Mouse (Mus musculus) mature B cell (primary cell): ENCODE measurements around the gene Clasrp.

Experiments used
- in situ Hi-C: fragments of 300-500 bp; cut with MboI; formaldehyde crosslinking; loops from 2 replicates; pipeline ENCODE4 v1.14.3; 2019

Clasrp gene

DNA sequence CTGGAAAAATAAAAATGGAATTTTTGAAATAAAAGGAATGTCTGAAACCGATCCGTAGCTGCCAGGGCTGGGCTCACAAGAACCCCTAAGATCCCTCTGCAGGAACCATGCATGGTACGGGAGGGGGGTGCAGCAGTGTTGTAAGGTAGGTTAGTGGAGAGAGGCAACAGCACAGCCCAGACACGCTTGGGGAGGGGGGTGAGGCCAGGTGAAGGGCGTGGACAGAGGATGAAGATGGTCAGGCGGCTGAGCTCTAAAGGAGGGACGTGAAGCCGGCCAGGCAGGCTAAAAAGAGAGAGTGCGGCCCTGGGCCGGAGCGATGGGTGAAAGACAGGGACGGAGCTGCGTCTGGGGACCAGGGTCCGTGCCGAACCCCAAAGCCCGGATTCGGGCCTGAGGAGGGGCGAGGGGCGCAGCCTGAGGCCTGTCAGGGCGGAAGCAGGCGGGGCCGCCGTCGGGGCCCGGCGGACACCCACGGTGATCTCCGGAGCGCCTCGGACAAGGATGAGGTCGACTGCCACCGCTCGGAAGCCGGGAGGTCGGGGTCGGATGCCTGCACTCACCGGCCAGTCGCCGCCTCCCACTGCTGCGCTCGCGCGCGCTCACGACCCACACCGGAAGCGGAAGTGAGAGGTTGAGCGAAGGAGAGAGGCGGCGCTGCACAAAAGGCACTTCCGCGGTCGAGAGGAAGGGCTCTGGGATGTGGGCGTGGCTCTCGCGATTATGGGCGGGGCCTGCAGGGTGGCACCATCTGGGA lies at the start of gene Clasrp:
Gene Clasrp, minus strand, starts transcription at position 638 of the 757 bp plus-strand sequence.
- in situ Hi-C loops, result loop anchor here (10.0 kb wide), 1 partner anchor 111 kb away; the partner anchor contains the start of gene Tomm40

DNA sequence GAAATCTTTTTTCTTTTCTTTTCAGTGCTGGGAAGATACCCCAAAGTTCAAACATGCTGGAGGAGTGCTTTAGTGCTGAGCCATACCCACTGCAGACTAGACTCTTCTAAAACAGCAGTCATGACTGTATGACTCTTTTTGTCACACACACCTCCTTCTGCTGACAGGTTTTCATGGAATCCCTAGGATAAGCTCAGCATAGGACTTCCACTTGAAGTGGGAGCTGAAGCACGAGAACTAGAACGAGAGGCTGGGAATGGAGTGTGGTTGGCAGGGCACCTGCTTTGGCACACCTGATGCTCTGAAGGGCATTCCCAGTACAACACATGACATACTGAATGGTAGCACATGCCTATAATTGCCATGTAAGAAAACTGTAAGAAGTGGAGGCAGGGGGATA lies 48.3 kb upstream of the Clasrp start:
- in situ Hi-C loops, result no loop called here

DNA sequence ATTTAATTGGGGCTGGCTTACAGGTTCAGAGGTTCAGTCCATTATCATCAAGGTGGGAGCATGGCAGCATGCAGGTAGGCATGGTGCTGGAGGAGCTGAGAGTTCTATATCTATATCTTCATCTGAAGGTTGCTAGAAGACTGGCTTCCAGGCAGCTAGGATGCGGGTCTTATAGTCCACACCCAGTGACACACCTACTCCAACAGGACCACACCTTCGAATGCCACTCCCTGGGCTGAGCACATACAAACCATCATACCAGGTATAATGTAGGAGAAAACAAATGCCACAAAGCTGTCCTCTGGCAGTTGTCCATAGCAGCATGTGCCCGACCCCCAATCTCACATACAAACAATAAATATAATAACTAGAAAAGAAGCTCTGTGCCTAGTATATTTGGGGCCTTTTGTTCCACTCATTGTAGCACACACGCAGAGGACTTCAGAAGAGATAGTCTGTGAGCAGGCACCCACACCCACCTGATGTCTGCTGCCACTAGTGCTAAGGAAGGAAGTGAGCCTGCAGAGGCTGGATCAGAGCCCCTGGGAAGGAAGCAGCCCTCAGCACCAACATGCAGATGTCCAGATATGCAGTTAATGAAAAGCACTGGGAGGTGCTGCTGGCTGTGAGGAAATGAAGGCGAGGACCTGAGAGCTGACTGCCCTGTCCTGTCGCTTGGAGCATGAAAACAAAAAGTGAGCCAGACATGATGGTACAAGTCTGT lies 46.9 kb upstream of the Clasrp start:
- in situ Hi-C loops, result no loop called here

DNA sequence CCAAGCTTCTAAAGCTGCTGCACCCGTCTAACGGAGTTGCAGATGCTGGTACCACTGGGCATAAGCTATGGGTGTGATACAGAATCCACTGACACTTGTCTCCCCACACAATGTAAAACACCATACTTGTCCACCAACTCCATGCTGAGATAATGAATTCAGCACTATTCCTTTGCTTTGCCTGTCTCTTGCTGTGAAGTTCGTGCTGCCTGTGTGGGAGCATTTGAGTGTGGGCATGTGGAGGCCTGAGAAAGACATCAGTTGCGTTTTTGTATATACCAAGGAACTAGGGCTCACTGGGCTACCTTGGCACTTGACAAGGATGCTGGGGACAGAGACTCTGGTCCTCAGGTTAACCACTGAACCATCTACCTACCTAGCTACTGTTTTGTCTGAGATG lies 36.9 kb upstream of the Clasrp start:
- in situ Hi-C loops, result no loop called here

DNA sequence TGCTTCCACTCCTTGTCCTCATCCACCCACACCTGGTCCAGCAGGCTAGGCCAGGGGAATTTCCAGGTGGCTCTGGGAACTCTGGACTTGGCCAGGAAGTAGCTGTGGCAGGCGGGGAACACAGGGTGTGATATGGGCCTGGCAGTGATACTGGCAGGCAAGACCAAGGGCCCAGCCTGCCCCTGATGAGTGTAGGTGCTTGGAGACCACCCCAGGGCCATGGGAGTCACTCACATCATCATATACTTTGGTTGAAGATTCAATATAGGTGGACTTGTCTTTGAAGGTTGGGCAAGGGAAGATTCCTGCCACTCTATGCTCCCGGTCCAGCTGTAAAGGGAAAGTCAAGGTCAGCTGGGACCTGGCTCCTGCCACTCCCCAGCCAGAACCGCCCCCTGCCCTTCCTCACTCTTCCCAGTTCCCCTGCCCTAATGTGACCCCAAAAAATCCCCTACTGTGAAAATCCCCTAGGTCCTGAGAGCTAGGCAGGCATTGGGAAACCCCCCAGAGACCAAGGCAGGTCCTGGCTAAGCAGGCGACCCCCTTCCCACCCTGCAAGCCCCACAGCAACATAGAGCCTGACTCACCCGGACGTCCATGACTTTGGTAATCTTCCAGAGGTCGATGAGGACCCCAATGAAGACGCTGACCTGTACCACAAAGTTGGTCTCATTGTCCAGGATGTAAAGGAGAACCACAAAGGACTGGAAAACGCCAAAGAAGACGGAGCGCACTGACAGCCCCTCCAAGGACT lies 31.0 kb upstream of the Clasrp start:
- in situ Hi-C loops, result no loop called here

DNA sequence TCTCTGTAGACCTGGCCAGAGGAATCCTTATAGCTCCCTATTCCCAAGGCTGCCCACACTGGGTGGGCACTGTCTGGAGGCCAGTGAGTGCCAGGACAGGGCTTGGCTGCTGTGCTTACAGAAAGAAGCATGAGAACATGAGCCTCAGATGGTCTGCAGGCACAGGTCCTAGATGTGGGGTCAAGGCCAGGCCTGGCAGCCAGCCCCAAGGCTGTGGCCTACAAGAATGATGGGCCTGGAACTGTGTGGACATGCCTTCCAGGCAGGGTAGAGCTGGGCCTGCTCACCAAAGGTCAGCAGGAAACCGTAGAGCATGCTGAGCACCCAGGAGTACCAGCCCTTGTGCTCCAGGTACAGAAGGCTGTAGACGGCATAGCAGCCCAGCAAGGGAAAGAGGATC lies 30.3 kb upstream of the Clasrp start:
- in situ Hi-C loops, result no loop called here

DNA sequence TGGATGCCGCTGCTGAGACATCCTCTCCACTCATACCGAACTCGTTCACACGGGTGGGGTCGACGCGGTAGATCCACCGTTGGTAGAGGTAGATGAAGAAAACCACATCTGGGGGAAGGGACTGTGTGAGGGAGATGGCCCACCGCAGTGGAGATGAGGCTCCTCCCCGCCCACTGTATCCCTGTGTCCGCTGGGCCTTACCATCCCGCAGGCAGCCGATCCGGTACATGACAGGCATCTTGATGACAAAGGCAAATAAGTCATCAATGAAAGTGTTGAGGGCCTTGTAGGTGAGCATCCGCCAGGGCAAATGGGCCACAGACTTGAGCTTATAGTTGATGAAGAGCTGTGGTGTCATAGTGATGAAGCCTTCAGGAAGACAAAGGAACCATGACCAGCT lies 29.6 kb upstream of the Clasrp start:
- in situ Hi-C loops, result no loop called here

DNA sequence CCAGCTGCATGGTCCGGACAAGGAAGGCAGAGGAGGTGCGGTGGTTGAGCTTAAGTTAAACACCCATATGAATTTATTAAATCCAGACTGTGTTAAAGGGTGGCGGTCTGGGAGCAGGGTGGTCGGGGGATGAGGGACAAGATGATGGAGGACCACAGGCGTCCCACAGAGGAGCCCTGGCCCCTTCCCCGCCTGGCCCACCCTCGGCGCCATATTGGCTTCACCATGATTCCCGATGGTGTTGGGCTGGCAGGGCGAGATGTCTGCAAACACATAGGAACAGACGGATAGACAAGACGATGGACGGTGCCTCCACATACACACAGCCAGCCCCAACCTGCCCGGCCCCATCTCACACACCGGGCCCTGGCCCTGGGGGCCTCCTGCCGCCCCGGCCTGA lies 28.9 kb upstream of the Clasrp start:
- in situ Hi-C loops, result no loop called here

DNA sequence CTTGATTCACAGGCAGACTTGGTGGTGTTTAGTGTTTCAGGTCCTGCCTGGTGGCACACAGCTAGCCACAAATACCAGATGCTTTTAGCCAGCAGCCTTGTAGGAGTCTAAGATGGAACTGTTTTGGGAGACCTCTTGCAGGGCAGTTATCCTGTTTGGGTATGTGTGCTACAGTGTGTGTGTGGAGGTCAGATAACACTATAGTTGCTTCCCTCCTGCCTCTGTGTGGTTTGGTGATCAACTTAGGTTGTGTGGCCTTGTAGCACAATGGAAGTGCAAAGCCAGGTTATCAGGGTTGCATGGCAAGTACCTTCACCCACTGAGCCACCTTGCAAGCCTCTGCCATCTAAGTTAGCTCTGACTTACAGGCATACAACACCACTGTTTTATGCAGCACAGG lies 28.4 kb upstream of the Clasrp start:
- in situ Hi-C loops, result no loop called here

DNA sequence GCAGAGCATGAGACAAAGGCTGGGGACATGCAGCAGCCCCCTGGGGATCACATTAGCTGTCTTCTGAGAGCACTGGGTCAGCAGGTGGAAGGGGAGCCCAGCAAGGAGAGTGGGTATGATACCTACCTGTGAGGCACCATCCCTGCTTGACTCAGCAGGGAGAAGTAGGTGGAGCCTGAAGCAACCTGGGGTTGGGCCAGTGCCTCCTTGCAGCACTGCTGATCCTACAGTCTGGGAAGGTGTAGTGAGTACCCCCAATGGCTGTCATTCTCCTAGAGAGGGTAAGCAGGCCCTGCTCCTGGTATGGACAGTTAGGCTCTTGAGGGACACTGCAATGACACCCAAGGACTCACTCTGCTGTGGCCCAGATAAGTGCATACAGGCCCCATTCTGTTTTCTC lies 28.0 kb upstream of the Clasrp start:
- in situ Hi-C loops, result no loop called here

DNA sequence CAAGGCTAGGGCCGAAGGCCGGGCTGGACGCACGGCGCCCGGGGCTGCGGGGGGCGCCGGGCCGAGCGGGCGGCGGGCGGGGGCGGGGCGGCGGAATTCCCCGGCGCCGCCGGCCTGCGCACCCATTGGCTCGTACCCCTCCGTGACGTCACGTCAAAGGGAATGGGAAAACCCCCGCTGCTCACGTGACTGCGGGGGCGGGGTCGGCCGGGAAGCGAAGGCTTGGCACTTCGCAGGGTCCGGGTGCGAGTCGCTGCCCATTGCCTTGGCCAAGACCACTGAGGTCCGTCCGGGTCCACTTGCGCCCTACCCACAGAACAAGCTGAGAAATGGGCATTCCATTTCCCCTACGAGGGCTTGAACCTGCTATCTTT lies 25.1 kb upstream of the Clasrp start, which contains the start of gene Relb:
Gene Relb, minus strand, starts transcription at position 78 of the 374 bp plus-strand sequence.
- in situ Hi-C loops, result no loop called here

DNA sequence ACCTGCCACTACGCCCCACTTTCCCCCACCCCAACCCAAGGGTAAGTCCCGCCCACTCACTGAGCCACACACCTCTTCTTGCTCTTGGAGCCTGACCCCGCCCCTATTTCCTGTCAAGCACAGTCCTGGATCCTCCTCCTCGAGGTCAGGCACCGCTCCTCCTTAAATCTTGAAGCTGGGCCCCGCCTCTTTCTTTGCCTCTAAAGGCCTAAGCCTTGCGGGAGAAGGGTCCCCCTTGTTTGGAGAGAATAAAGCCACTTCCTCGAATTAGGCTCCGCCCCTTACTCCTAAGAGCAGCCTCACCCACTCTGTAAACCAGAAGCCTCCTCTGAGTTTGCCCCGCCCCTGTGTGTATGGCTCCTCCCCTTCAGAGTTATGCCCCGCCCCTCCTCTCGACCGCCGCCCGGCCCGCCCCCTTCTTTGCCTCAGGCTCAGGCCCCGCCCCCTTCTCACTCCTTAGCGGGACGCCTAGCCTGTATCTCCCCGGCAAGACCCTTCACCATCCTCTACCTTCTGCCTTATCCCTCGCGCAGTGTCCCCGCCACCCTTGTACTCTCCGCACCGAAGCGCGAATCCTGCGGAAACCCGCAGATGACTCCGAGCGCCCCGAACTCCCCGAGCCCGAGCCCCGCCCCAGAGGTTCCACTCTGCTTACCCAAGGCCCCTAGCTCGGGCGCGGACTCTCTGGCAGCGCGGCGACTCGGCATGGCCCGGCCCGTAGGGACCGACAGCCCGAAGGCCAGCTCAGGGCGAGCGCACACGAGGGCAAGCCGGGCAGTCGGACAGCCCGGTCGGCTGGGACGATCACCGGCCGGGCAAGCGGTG lies 24.5 kb upstream of the Clasrp start:
- in situ Hi-C loops, result no loop called here

DNA sequence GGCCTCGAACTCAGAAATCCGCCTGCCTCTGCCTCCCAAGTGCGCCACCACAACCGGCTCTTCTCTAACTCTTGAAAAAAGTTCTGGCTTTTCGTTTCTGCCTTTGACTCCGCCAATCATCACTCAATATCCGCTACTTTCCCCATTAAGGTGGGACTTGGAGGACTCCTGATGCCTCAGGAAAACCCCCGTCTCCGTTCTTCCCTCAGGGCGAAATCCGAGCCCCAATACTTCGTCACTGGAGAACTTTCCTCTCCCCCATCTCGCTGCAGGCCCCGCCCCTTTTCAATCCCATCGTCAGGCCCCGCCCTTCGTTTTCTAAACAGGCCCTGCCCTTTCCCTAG lies 23.9 kb upstream of the Clasrp start:
- in situ Hi-C loops, result no loop called here

DNA sequence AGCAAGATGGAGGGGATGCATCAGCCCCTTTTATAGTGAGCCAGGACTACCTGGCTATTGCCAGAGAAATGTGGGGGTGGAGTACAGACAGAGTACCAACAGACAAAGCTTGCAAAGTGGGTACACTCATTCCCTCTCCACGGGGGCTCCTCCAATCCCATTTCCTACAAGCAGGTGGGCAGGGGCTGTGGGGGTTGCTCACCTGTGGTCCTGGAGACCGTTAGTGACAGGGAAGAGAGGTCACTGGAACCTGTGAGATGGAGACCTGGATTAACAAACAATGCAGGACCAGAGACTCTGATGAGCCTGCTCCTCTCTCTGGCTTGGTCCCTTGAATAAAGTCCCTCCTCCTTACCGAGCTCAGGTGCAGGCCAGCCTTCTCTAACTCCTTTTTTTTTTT lies 23.4 kb upstream of the Clasrp start:
- in situ Hi-C loops, result no loop called here

DNA sequence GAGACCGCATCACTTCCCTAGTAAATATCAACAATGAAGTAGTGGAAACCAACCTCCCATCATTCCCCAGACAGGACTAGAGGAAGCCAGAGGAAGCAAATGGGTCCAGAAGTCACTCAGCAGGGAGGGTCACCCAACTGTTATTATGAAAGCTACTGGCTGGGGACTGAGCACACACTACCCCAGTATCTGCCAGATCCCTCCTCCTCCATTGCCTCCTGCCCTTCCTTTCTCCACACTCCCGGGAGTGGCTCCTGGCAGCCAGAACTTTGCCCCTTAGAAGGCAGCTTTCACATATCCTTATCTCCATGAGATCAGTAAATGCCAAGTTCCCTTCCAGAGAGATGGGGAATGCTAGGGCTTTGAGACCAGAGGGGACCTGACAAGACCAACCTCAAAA lies 19.1 kb upstream of the Clasrp start:
- in situ Hi-C loops, result no loop called here

DNA sequence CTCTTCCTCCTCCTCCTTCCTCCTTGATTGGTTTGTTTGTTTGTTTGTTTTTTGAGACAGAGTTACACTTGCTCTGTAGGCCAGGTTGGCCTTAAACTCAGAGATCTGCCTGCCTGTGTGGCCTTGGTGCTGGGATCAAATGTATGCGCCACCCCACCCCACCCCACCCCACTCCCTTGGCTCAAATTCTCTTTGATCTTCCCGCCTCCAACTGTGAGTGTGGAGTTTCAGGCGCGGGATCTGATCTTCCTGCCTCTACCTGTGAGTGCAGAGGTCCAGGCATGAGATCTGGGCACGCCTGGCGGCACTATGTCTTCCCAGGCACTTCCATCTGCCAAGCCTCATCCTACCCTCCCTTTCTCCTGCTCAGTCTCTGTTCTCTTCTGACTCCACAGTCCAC lies 18.0 kb upstream of the Clasrp start:
- in situ Hi-C loops, result no loop called here

DNA sequence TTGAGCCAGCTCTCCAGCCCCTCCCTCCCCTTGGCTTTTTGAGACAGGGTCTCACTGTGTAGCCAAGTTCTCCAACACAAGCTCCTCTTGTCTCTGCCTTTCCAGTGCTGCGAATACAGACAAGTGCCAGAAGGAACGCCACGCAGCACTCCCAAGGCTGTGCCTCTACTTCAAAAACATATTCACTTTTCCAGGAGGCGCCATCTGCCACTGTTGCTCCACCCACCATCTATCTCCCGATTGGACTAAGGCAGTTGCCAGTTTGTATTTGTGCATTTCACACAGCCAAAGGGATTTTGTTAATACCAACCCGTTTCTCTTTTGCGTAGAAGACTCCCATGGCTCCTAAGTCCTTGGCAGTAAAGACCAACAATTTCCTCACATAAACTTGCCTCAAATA lies 16.5 kb upstream of the Clasrp start:
- in situ Hi-C loops, result no loop called here

DNA sequence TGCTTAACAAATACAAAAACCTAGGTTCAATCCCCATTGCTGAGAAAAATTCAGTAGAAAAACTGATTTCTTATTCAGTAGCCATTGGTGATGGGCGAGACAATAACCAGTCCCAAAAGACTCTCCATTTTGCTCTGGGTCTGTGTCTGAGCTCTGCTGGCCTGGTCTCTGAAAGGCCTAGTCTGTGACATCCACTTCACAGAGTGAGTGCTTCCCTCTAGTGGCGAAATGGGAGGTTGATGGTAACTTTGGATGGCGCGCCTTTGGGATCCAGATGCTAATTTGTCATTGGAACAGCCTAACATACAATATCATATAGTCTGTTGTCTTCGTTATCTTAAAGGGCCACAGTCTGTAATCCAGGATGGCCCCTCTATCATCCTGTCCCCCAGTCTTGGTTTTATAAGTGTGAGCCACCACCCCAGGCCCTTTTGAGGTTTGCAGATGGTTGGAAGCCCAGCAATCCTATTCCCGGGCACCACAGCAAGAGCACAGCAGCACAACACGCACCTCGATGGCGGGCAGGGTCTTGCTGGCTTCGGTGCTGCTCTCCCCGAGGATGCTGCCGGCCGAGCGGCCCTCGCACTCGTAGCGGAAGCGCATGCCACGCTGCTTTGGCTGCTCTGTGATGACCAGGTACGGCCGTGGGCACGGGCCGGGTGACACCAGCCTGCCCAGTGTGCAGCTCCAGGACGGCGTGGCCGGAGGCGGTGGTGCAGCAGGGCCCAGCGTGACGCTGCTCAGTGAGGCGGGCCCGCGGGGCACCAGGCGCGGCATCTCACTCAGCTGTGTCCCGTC lies 14.9 kb upstream of the Clasrp start:
- in situ Hi-C loops, result loop anchor here (5.0 kb wide), 1 partner anchor 43 kb away; no protein-coding TSS in a partner anchor

DNA sequence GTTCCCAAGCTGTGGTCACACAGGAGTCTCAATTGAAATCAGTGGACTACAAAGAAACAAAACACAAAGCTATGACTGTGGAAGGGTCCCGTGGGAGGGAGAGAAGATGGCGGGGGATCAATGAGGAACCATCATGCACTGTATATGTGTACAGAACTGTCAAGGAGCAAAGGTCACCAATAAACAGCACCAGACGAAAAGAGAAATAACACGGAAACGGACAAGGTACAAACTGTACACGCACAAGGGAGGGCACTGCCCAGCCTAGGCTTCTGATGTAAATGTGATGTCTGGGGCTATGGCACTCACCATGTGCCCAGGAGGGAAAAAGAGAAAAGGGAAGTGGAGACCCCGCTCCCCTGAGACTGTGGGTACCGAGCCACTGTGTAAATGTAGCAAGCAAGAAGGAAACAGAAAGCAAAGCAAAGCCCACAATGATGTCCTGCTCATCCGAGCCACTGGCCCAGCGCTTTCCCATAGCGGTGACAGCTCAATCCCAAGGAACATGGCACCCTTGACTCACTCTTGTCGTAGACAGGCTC lies 10.8 kb upstream of the Clasrp start:
- in situ Hi-C loops, result loop anchor here (5.0 kb wide), 1 partner anchor 47 kb away; no protein-coding TSS in a partner anchor

DNA sequence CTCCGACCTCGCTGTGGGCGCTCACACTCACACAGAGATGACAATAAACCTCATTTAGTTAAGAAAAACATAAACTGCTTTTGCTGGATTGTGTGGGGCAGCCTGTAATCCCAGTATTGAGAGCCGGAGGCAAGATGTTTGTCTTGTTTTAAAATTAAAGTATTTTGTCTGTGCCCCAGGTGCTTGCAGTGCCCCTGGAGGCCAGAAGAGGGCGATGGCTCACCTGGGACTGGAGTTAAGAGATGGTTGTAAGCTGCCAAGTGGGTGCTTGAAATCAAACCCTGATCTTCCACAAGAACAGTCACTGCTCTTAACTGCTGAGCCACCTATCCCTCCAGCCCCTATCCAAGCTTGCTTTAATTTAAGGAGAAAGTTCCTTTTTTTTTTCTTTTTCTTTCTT lies 6.7 kb upstream of the Clasrp start:
- in situ Hi-C loops, result no loop called here
